Mouse (Mus musculus) right cerebral cortex, postnatal 25 days (tissue): ENCODE measurements around the gene Glod5.

Experiments used
- DNase-seq: peaks from one replicate; pipeline ENCODE4 v3.0.0; 2022

Gene Glod5

GRCm38 (mm10) chrX:7967596-7968201 lies 50.6 kb downstream of the Glod5 start:
- DNase-seq, result no peak

GRCm38 (mm10) chrX:7966161-7966560 lies 52.1 kb downstream of the Glod5 start:
- no peak for DNase-seq

DNA sequence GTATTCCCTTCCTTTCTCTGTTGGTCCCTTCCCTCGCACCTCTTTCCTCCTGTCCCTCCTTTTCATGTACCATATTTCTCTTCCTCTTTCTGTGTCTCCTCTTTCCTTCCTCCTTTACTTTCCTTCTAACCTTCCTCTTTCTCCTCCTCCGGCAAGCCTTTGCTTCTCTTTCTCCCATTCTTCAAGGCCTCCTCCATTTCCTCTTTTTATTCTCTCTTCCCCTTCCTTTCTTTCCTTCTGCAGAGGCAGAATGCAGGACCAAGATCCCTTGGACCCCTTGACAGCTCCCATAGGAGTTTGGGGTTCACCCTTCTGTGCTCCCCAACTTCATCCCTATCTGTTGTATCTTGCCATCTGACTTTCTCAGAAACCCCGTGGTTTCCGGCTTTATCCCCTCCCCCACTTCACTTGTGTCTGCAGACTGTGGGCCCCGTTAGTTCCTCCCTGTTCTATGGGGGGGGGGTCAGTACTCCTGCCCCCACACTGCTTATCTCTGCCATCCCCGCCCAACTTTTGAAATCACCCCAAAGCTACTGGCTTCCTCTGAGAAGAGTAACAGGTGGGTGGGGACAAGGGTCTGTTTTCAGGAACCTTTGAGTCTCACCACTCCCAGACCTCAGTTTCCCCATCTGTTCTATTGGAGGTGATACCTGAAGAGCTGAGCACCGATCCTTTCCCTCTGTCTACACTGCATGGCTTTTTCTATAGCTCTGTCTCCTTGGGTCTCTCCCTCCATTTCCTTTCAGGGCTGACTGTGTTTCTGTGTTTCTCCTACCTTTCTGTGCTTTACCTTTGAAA lies 54.3 kb downstream of the Glod5 start:
- no peak for DNase-seq

GRCm38 (mm10) chrX:7958868-7959267 lies 59.4 kb downstream of the Glod5 start:
- DNase-seq, result no peak
